Mouse (Mus musculus) spleen, adult 2 months (tissue): Measurements from ENCODE around the gene Rasgef1b.

Experiments used
- CTCF ChIP-seq: fragments of 200-500 bp; IDR thresholded peaks from 2 replicates; pipeline ENCODE4 v1.5.1; 2011; ENCODE audit warnings: mild to moderate bottlenecking, inconsistent platforms; ENCODE audit not compliant: insufficient read depth, insufficient read length, insufficient replicate concordance; ENCODE audit errors: extremely low read depth
- POLR2A ChIP-seq: fragments of 200-500 bp; IDR thresholded peaks from 2 replicates; pipeline ENCODE4 v1.6.1; 2011; ENCODE audit warnings: low read depth, low read length, inconsistent platforms

DNA sequence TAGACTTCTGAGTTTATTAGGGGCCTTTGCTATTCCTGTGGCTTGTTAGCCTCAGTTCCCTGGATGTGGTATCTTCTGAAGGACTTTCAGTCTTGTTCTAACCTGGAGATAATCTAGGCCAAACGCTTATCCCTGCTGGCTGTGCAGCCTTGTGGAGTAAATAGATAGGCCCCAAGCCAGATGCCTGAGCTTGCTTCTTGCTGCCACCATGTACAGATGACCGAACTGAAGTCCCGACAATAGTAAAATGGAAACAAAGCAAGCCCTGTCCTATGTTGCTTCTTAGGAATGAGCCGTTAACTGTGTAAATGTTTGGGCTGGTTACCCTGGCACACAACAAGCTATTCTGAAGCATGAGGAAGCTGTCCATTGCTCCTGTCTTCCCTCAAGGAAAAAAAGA is 250.1 kb downstream of the Rasgef1b start:
- no peak for TF ChIP-seq CTCF
- TF ChIP-seq POLR2A: no peak
